Mouse (Mus musculus): Measurements from ENCODE around the gene Adcy2. TPM values are rescaled to one million over a fixed set of nuclear protein-coding genes. Genes with fewer than 3 reads are reported as not detected.
A peak's percentile ranks its signal among the peaks of the same experiment; 100 is the strongest.

Adcy2 gene
- polyA plus RNA-seq, 1 experiment from 2014 or later = 15.2 TPM

DNA sequence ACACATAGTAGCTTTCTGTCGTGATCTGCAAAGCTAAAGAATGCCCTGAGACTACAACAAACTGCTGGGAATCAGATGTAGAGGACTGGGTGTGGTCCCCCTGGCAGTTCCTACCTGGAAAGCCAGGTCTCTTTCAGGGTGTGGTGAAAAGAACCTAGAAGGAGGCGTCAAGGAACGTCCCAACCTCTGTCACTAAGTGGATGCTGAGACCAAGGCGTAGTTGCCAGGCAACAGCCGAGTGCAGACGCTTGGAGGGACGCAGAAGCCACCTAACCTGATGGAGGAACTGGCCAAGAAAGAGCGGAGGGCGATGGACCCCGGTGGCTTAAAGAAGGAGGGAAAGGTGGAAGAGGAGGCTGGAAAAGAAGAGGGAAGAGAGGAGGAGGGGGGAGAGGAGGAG is 402.1 kb downstream of the Adcy2 start, which contains the start of gene 1700001L19Rik:
1700001L19Rik (plus strand) TSS at position 223 of the 400 bp plus-strand sequence.
- no peaks in the 10 kb centered on the region for H3K27me3 ChIP-seq
- 14% methylated on average over 10 of the region's 10 CpGs for WGBS
- no peak for ATAC-seq (ENCODE audit: low read depth)
- H3K27ac ChIP-seq (replicated peaks) = no peak within 1 kb of the TSS
- peak within 1 kb of the TSS; percentile 22 for H3K4me3 ChIP-seq
- no peaks in the 10 kb centered on the region for H3K9me3 ChIP-seq
- H3K4me1 ChIP-seq (replicated peaks) = peaks cover 18% of the 10 kb centered on the region
- H3K36me3 ChIP-seq = peaks cover 8% of the 10 kb centered on the region
- H3K4me2 ChIP-seq = peak within 1 kb of the TSS; percentile 51
- H3K9ac ChIP-seq = 0 out of 2 replicates have a peak within 1 kb of the TSS, but pooled peaks have one; percentile 41

DNA sequence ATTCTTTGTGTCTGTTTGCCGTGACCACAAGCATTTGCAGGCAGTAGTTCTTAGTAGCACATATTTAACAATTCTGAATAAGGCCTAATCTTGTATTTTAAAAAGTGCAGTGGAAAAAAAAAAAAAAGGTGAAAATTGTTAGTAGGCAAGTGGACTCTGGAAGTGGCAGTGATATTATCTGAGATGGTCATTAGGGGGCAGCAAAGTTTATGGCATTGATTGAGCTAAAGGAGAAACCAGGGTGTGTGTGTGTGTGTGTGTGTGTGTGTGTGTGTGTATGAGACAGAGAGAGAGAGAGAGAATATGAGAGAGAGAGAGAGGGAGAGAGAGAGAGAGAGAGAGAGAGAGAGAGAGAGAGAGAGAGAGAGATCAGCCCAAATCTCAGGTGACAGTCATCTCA is 405.5 kb downstream of the Adcy2 start:
- no peaks in the 10 kb centered on the region for H3K9me3 ChIP-seq
- WGBS = 90% methylated on average over 1 of the region's 1 CpGs
- no peaks in the 10 kb centered on the region for H3K27me3 ChIP-seq
- H3K4me3 ChIP-seq = no peak overlapping the region
- no peak overlapping the region for H3K27ac ChIP-seq (replicated peaks)
- ATAC-seq (ENCODE audit: low read depth) = no peak
- H3K4me2 ChIP-seq = no peak overlapping the region
- H3K4me1 ChIP-seq (replicated peaks) = peaks cover 8% of the 10 kb centered on the region
- H3K9ac ChIP-seq = no peak overlapping the region
- peaks cover 42% of the 10 kb centered on the region for H3K36me3 ChIP-seq

DNA sequence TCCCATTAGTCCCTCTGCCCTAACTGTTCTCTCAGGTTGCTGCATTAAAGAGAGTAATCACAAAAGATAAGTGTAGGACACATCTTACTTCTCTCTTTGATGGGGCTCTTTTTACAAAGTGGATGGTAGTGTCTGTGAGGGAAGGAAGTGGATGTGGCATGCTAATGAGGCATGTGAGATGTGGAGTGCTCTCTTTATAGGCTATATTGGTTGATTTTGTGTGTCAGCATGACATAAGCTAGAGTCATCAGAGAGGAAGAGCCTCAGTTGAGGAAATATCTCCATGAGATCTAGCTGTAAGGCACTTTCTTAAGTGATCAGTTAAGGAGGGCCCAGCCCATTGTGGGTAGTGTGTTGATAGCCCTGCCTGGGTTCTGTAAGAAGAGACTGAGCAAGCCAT is 411.0 kb downstream of the Adcy2 start:
- H3K36me3 ChIP-seq = peaks cover 93% of the 10 kb centered on the region
- no peak overlapping the region for H3K4me2 ChIP-seq
- no peak for ATAC-seq (ENCODE audit: low read depth)
- H3K27me3 ChIP-seq = no peaks in the 10 kb centered on the region
- H3K9me3 ChIP-seq = no peaks in the 10 kb centered on the region
- 0 out of 2 replicates have a peak, but pooled peaks cover 9% of the 10 kb centered on the region for H3K4me1 ChIP-seq (replicated peaks)
- H3K9ac ChIP-seq = no peak overlapping the region
- H3K27ac ChIP-seq (replicated peaks) = no peak overlapping the region
- no peak overlapping the region for H3K4me3 ChIP-seq

DNA sequence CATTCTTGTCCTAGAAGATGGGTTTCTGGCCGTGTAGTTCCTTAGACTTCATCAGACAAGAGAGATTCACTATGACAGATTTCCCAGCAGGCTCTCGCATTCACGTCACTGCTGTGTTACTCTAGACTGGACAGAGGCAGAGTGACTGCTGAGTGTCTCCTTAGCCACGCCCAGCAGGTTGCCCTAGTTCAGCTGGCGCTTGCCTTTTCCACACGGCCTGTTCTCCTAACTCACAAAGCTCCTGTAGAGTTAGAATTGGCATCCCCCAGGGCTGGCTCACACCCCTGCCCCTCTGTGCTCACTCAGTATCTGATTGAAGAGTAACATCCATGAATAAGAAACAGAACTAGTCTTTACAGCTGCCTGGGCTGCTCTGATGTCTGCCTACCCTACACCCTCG is 413.9 kb downstream of the Adcy2 start:
- Histone ChIP-seq H3K9me3 (no peaks in the 10 kb centered on the region), H3K27me3 (no peaks in the 10 kb centered on the region), H3K4me1 (replicated peaks) (peaks cover 29% of the 10 kb centered on the region), H3K36me3 (peaks cover 67% of the 10 kb centered on the region), H3K9ac (no peak overlapping the region), H3K4me2 (no peak overlapping the region), H3K4me3 (no peak overlapping the region), H3K27ac (replicated peaks) (no peak overlapping the region)
- no peak for ATAC-seq (ENCODE audit: low read depth)
- WGBS = 86% methylated on average over 7 of the region's 7 CpGs

DNA sequence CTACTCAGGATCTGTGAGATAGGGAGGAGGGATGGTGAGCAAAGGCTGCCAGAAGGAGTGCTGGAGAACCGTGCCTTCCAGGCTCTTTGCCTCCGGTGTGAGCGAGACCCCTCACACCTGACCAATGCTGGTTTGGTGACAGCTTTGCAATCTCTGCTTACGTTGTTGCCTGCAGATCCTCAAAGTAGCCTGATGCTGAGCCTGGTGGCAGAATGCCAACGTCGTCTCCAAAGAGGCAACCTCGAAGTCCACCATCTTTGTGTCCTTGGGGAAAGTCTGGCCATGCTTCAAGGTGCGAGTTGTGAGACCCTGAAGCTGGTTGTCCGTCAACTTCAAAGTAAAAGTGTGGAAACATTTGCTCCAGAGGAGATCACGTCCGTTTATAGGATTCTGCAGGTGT is 415.4 kb downstream of the Adcy2 start:
- WGBS = 95% methylated on average over 11 of the region's 11 CpGs
- H3K4me3 ChIP-seq = no peak overlapping the region
- no peak for ATAC-seq (ENCODE audit: low read depth)
- H3K36me3 ChIP-seq = peaks cover 54% of the 10 kb centered on the region
- no peak overlapping the region for H3K9ac ChIP-seq
- H3K27me3 ChIP-seq = no peaks in the 10 kb centered on the region
- no peaks in the 10 kb centered on the region for H3K9me3 ChIP-seq
- peaks cover 31% of the 10 kb centered on the region for H3K4me1 ChIP-seq (replicated peaks)
- no peak overlapping the region for H3K4me2 ChIP-seq
- no peak overlapping the region for H3K27ac ChIP-seq (replicated peaks)

DNA sequence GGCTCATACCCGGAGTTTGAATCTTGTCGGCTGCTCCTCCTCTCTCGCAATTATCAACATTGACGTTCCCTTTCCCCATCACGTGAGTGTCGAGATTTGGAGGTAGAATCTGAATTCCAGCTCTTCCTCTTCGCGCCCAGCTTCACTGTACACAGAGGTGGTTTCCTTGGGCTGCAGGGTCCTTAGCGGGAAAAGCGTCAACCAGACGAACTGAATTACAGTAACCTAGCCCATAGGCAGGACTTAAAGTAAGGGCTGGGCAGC is 416.9 kb downstream of the Adcy2 start:
- Histone ChIP-seq H3K36me3 (peaks cover 51% of the 10 kb centered on the region), H3K27ac (replicated peaks) (peak overlapping the region; percentile 74), H3K9me3 (no peaks in the 10 kb centered on the region), H3K4me3 (peak overlapping the region; percentile 80), H3K4me1 (replicated peaks) (peaks cover 31% of the 10 kb centered on the region), H3K27me3 (no peaks in the 10 kb centered on the region), H3K4me2 (peak overlapping the region; percentile 89), H3K9ac (peak overlapping the region; percentile 81)
- peak; percentile 9; the same call in 1 of the 2 replicates for ATAC-seq (ENCODE audit: low read depth)
- WGBS = under 1% methylated on average over 11 of the region's 11 CpGs

DNA sequence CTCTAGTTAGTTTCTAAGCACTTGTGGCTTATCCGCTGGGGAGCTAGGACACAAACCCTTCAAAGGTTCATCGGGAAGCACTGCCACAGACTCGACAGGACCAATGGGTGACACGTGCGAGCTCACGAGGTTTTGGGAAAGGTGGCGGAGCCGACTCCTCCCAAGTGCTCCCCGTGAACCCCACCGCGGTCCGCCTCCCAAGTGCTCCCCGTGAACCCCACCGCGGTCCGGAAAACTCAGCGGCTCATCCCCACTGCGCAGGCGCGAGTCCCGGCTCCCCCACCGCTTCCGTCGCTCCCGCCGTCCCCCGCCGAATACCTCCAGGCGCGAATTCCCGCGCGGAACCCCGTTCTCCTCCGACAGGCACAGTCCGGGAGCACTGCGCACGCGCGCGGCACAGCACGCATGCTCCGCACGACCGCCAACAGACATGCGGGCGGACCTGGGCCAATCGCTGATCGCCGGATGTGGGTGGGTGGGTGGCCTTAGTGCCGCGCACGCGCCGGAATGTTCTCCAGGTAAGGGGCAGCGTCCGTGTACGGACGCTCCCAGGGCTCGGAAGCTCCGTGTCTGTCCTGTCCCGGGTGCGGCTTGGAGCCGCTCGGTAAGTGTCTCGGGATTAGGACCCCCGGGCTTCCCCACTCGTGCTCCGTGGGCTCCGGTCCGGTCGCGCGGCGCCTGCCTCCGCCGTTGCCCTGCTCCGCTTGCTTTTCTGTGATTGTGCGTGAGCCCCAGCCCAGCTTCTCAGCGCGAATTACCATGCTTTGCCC is 417.4 kb downstream of the Adcy2 start, which contains the start of the genes Mtrr and Fastkd3:
Mtrr (minus strand) TSS at position 403 of the 770 bp plus-strand sequence.
Fastkd3 (plus strand) TSS at position 488 of the 770 bp plus-strand sequence.
- peak; percentile 99 for ATAC-seq (ENCODE audit: low read depth)
- Histone ChIP-seq H3K27me3 (no peaks in the 10 kb centered on the region), H3K4me1 (replicated peaks) (peaks cover 31% of the 10 kb centered on the region), H3K4me2 (peak within 1 kb of the TSS; percentile 89), H3K27ac (replicated peaks) (peak within 1 kb of the TSS; percentile 74), H3K36me3 (peaks cover 51% of the 10 kb centered on the region), H3K4me3 (peak within 1 kb of the TSS; percentile 80), H3K9me3 (no peaks in the 10 kb centered on the region), H3K9ac (peak within 1 kb of the TSS; percentile 81)
- under 1% methylated on average over 80 of the region's 81 CpGs for WGBS

DNA sequence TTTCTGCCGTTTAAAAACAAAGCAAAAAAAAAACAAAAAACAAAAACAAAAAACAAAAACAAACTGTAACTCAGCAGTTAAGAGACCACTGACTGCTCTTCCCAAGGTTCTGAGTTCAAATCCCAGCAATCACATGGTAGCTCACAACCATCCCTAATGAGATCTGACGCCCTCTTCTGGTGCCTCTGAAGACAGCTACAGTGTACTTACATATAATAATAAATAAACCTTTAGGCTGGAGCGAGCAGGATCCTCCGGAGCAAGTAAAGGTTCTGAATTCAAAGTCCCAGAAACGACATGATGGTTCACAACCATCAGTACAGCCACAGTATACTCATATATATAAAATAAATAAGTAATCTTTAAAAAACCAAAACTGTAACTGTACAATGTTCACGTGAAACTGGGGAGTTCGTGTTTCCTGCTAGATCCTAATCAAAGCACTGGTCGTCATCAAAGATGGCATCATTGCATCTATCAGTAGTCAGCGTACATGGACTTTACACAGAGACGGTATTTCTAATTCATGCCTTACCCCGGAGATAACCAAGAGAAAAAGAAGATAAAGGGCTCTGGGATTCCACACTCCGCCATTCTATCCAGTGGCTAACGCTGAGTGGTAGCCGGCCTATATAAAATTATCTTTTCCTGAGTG is 418.1 kb downstream of the Adcy2 start:
- H3K4me1 ChIP-seq (replicated peaks) = peaks cover 31% of the 10 kb centered on the region
- peak overlapping the region; percentile 71 for H3K9ac ChIP-seq
- H3K27me3 ChIP-seq = no peaks in the 10 kb centered on the region
- 28% methylated on average over 14 of the region's 14 CpGs for WGBS
- peaks cover 51% of the 10 kb centered on the region for H3K36me3 ChIP-seq
- peak overlapping the region; percentile 80 for H3K4me3 ChIP-seq
- peak overlapping the region; percentile 46 for H3K27ac ChIP-seq (replicated peaks)
- H3K9me3 ChIP-seq = no peaks in the 10 kb centered on the region
- peak overlapping the region; percentile 89 for H3K4me2 ChIP-seq
- ATAC-seq (ENCODE audit: low read depth) = no peak

DNA sequence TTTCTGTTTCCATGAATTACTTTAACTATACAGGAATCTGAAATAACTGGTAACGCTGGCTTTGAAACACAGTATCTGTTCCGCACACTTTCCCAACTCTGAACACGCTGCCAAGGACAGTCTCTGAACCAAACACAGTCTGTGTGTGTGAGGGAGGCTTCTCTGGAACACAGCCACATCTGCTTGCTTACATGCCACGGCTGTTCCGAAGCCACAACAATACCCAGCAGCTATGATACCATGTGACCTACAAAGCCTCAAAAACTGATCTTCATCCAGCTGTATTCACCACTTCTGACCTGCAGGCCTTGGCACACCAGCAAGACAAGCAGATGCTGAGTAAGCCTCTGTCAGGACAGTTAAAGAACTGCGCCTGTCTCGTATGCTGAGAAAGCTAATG is 421.4 kb downstream of the Adcy2 start:
- no peak for ATAC-seq (ENCODE audit: low read depth)
- Histone ChIP-seq H3K27ac (replicated peaks) (no peak overlapping the region), H3K9ac (no peak overlapping the region), H3K4me3 (no peak overlapping the region), H3K4me2 (no peak overlapping the region), H3K27me3 (no peaks in the 10 kb centered on the region), H3K9me3 (no peaks in the 10 kb centered on the region), H3K36me3 (peaks cover 42% of the 10 kb centered on the region), H3K4me1 (replicated peaks) (peaks cover 23% of the 10 kb centered on the region)
- 94% methylated on average over 7 of the region's 7 CpGs for WGBS

DNA sequence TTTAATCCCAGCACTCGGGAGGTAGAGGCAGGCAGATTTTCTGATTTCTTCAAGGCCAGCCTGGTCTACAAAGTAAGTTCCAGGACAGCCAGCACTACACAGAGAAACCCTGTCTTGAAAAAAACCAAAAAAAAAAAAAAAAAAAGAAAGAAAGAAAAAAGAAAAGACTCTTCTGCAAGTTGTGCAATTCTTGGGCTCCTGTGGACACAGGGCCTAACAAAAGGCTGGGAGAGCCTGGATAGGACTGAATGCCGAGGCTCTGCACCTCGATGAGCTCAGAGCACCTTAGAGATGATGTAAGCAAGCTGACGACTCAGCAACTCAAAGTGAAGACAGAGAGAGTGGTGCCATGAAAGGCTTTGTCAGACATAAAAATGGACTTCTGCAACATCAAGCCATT is 424.9 kb downstream of the Adcy2 start:
- no peaks in the 10 kb centered on the region for H3K27me3 ChIP-seq
- ATAC-seq (ENCODE audit: low read depth) = no peak
- peaks cover 67% of the 10 kb centered on the region for H3K36me3 ChIP-seq
- no peaks in the 10 kb centered on the region for H3K9me3 ChIP-seq
- H3K9ac ChIP-seq = no peak overlapping the region
- 72% methylated on average over 4 of the region's 4 CpGs for WGBS
- peaks cover 8% of the 10 kb centered on the region for H3K4me1 ChIP-seq (replicated peaks)
- H3K4me3 ChIP-seq = no peak overlapping the region
- H3K4me2 ChIP-seq = no peak overlapping the region
- H3K27ac ChIP-seq (replicated peaks) = no peak overlapping the region

DNA sequence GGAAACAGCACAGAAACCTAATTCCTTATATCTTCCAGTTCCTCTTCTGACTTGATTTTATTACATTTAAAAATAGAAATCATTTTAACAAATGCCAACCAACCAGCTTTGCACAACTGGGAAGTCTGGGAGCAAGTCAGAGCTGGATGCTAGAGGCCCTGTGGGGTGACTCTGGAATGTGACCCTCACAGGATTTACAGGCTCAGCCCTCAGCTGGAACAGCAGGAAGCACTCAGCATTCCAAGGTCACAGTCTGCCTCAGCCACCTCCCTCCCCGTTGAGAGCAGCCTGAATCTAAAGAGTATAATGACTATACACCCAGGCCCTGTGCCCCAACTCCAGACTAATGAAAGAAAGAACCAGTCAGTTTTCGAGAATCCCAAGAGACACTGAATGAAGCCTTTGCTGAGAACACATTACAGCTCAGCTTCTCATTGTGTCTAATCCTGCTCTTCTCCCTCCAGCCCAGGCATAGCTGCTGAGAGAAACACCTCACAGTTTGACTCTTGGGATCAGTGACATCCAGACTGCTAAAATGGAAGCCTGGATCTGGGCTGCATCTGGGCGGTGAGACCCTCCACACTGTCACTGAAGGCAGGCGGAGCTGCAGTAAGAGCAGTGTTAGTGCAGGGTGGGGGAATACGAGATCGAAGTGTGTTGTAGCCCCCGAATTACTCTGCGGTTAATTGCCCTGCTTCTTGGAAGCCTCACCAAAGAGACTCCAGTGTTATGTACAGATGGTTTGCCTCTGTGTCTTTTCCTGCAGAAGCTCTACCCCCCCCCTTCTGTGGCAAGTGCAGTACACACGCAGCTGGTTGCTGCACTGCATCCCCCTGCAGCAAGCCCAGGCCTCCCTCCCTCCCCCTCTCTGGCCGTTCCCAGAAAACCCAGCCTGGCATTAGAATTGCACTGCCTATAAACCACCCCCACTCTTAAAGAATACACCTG is 426.1 kb downstream of the Adcy2 start:
- Histone ChIP-seq H3K27ac (replicated peaks) (peak overlapping the region; percentile 24; the same call in 1 of the 2 replicates), H3K4me1 (replicated peaks) (peaks cover 8% of the 10 kb centered on the region), H3K9me3 (no peaks in the 10 kb centered on the region), H3K4me2 (no peak overlapping the region), H3K36me3 (peaks cover 64% of the 10 kb centered on the region), H3K4me3 (no peak overlapping the region), H3K27me3 (no peaks in the 10 kb centered on the region), H3K9ac (0 out of 2 replicates have a peak overlapping the region, but pooled peaks have one; percentile 1)
- WGBS = 50% methylated on average over 10 of the region's 10 CpGs
- peak; percentile 26; the same call in 1 of the 2 replicates for ATAC-seq (ENCODE audit: low read depth)

Measured in neural tube, embryonic 13.5 days (tissue).